Mouse (Mus musculus) hindbrain, embryonic 16.5 days (tissue): ENCODE measurements around the gene Zcchc9. TPM values are rescaled to one million over a fixed set of nuclear protein-coding genes. Genes with fewer than 3 reads are reported as not detected.

ENCODE experiments used
- ATAC-seq: fragments of 200-750 bp; cut with Nextera tagmentation; 2 replicates; pipeline ENCODE4 v1.8.0; 2017; ENCODE audit warnings: moderate TSS enrichment, moderate library complexity
- H3K27ac ChIP-seq: fragments of 300-500 bp; sonication (generic); 2 replicates; pipeline ENCODE4 v1.5.1; 2014; ENCODE audit warnings: low read depth, mild to moderate bottlenecking, control low read depth, low read length, moderate library complexity
- H3K27me3 ChIP-seq: fragments of 300-500 bp; sonication (generic); replicated peaks from 2 replicates; pipeline ENCODE4 v1.6.1; 2014; ENCODE audit warnings: low read length; ENCODE audit not compliant: control insufficient read depth, insufficient read depth
- H3K36me3 ChIP-seq: fragments of 300-500 bp; sonication (generic); 2 replicates; pipeline ENCODE4 v1.6.1; 2014; ENCODE audit warnings: mild to moderate bottlenecking, low read length, moderate library complexity, mixed read lengths; ENCODE audit not compliant: control insufficient read depth, insufficient read depth
- H3K4me1 ChIP-seq: fragments of 300-500 bp; sonication (generic); 2 replicates; pipeline ENCODE4 v1.6.1; 2014; ENCODE audit warnings: low read depth, low read length; ENCODE audit not compliant: control insufficient read depth, insufficient read depth
- H3K4me2 ChIP-seq: fragments of 300-500 bp; sonication (generic); 2 replicates; pipeline ENCODE4 v1.6.1; 2014; ENCODE audit warnings: mild to moderate bottlenecking, low read length, control low read depth, moderate library complexity
- H3K4me3 ChIP-seq: fragments of 300-500 bp; sonication (generic); 2 replicates; pipeline ENCODE4 v1.5.1; 2014; ENCODE audit warnings: mild to moderate bottlenecking, low read length, control low read depth, moderate library complexity
- H3K9ac ChIP-seq: fragments of 300-500 bp; sonication (generic); 2 replicates; pipeline ENCODE4 v1.6.1; 2014; ENCODE audit warnings: low read depth, mild to moderate bottlenecking, control low read depth, low read length, moderate library complexity
- H3K9me3 ChIP-seq: fragments of 300-500 bp; sonication (generic); 2 replicates; pipeline ENCODE4 v1.6.1; 2014; ENCODE audit warnings: mild to moderate bottlenecking, low read length, moderate library complexity; ENCODE audit not compliant: control insufficient read depth
- WGBS: fragments of 180-500 bp; shearing (Covaris S2); extraction: QIAGEN DNeasy Blood & Tissue Kit; methylation state at CpG from one replicate; pipeline ENCODE4 v1.1.7; 2014; 5-methylcytosine and 5-hydroxymethylcytosine counted together
- polyA plus RNA-seq: library from polyadenylated mRNA; unstranded; fragments of >200 nt; fragmentation: Nextera tagmentation; extraction: Ambion mirVana; gene quantifications from 2 replicates; pipeline ENCODE4 v1.2.1, GENCODE M21; 2015

The Zcchc9 gene
- polyA plus RNA-seq: 15.8 and 18.1 TPM in 2 replicates

DNA sequence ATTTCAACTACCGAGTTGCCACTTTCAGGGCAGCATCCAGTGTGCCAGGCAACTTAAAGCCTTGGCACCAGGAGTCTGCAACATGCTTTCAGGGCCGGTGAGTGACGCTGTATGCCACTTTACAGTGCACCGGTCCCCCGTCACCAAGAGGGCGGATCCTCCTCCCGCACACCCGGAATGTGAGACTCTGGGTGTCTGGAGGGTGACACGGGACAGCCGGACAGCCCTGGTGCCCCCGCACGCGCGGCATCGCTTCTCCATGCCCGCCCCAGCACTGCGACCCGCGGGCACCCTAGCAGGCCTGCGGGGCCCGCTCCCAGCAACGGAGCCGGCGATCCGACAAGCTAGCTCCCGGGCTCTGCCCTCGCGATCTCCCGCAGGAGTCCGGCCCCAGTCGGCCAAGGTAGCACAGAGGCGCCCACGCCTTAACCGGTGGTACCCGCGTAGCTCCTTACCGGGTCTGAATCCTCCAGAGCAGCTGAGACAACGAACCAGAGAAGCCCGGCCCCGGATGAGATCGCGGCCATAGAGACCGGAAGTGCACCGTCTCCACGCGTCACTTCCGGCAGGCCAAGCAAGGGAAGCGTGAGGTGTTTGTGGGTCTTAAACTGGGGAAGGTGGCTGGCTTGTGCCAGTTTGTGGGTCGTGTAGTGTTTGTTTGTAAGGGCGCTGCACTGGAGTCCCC, at the start of gene Zcchc9:
Gene Zcchc9 (minus strand): TSS at position 551 of the 685 bp plus-strand sequence.
- peaks cover 10% of the 10 kb centered on the region for H3K4me1 ChIP-seq
- H3K9me3 ChIP-seq: no peaks in the 10 kb centered on the region
- H3K27ac ChIP-seq: peak within 1 kb of the TSS; percentile 98
- H3K27me3 ChIP-seq: no peaks in the 10 kb centered on the region
- H3K36me3 ChIP-seq: peaks cover 15% of the 10 kb centered on the region
- under 1% methylated on average over 50 of the region's 50 CpGs for WGBS
- peak within 1 kb of the TSS; percentile 98 for H3K4me3 ChIP-seq
- peak within 1 kb of the TSS; percentile 100 for H3K9ac ChIP-seq
- H3K4me2 ChIP-seq: peak within 1 kb of the TSS; percentile 76
- ATAC-seq: peak; percentile 99

GRCm38 (mm10) chr13:91854412-91854811, 46.9 kb upstream of the Zcchc9 start:
- Histone ChIP-seq H3K27ac (no peak overlapping the region), H3K4me2 (no peak overlapping the region), H3K4me3 (no peak overlapping the region), H3K9me3 (no peaks in the 10 kb centered on the region), H3K36me3 (no peaks in the 10 kb centered on the region), H3K9ac (no peak overlapping the region), H3K27me3 (no peaks in the 10 kb centered on the region), H3K4me1 (no peaks in the 10 kb centered on the region)
- 67% methylated on average over 3 of the region's 3 CpGs for WGBS
- no peak for ATAC-seq

GRCm38 (mm10) chr13:91827876-91828275, 20.4 kb upstream of the Zcchc9 start:
- no peak for ATAC-seq
- Histone ChIP-seq H3K4me3 (no peak overlapping the region), H3K9ac (no peak overlapping the region), H3K27ac (no peak overlapping the region), H3K9me3 (no peaks in the 10 kb centered on the region), H3K4me1 (no peaks in the 10 kb centered on the region), H3K36me3 (no peaks in the 10 kb centered on the region), H3K4me2 (no peak overlapping the region), H3K27me3 (no peaks in the 10 kb centered on the region)

- no peak overlapping the region for H3K4me2 ChIP-seq
- no peak overlapping the region for H3K27ac ChIP-seq
- ATAC-seq: no peak
- no peaks in the 10 kb centered on the region for H3K36me3 ChIP-seq
- 81% methylated on average over 2 of the region's 2 CpGs for WGBS
- H3K4me3 ChIP-seq: no peak overlapping the region
- H3K4me1 ChIP-seq: no peaks in the 10 kb centered on the region
- no peak overlapping the region for H3K9ac ChIP-seq
- H3K9me3 ChIP-seq: no peaks in the 10 kb centered on the region
- no peaks in the 10 kb centered on the region for H3K27me3 ChIP-seq
These were observed 18.6 kb upstream of the Zcchc9 start for GRCm38 (mm10) chr13:91826066-91826465.

- H3K4me2 ChIP-seq: no peak overlapping the region
- H3K27me3 ChIP-seq: no peaks in the 10 kb centered on the region
- H3K36me3 ChIP-seq: no peaks in the 10 kb centered on the region
- no peak overlapping the region for H3K4me3 ChIP-seq
- no peaks in the 10 kb centered on the region for H3K9me3 ChIP-seq
- no peak overlapping the region for H3K27ac ChIP-seq
- H3K4me1 ChIP-seq: no peaks in the 10 kb centered on the region
- no peak overlapping the region for H3K9ac ChIP-seq
- ATAC-seq: no peak
- 52% methylated on average over 4 of the region's 4 CpGs for WGBS
These were observed 17.5 kb upstream of the Zcchc9 start for GRCm38 (mm10) chr13:91824845-91825550.

GRCm38 (mm10) chr13:91823735-91824134, 16.2 kb upstream of the Zcchc9 start:
- Histone ChIP-seq H3K4me3 (no peak overlapping the region), H3K27ac (no peak overlapping the region), H3K36me3 (no peaks in the 10 kb centered on the region), H3K27me3 (no peaks in the 10 kb centered on the region), H3K4me1 (no peaks in the 10 kb centered on the region), H3K9me3 (no peaks in the 10 kb centered on the region), H3K9ac (no peak overlapping the region), H3K4me2 (no peak overlapping the region)
- no peak for ATAC-seq
- WGBS: 75% methylated on average over 6 of the region's 6 CpGs

DNA sequence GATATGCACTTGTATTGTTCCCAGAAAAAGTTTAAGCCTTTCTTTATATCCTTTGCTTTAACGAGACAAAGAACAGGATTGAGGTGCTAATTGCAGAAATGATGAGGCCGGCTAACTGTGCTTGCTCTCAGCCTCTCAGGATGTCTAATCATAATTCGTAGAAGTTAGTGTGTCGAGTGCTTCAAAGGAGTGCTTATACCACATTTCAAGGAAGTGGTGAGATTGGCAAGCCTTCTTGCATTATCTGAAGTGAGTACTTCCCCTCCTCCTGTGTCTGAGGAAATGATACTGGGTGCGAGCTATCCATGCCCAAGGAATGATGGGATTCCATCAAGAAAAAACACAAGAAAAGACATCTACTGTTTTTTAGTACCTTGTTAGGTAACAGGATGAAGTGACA, 7.2 kb upstream of the Zcchc9 start:
- H3K36me3 ChIP-seq: no peaks in the 10 kb centered on the region
- 89% methylated on average over 5 of the region's 5 CpGs for WGBS
- H3K27ac ChIP-seq: no peak overlapping the region
- no peak overlapping the region for H3K4me3 ChIP-seq
- H3K27me3 ChIP-seq: no peaks in the 10 kb centered on the region
- peaks cover 6% of the 10 kb centered on the region; the same call in 1 of the 2 replicates for H3K9me3 ChIP-seq
- no peak for ATAC-seq
- H3K9ac ChIP-seq: no peak overlapping the region
- no peak overlapping the region for H3K4me2 ChIP-seq
- no peaks in the 10 kb centered on the region for H3K4me1 ChIP-seq

DNA sequence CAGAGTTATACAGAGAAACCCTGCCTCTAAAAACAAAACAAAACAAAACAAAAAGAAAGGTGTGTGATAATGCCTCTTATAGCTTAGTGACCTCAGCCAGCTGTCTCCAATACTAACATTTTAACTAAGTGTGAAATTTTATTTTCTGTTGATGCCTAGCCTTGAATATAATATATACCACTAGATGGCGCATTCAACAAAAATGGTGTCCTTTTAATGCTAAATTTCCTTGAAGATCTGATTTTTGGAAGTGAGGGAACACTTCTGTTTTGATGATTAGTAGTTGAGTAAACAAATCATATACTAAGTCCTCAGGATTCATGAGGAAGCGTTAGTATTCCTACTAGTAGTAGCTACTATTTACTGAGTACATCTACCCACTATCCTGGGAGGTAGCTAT, 2.0 kb upstream of the Zcchc9 start:
- ATAC-seq: no peak
- H3K4me2 ChIP-seq: no peak overlapping the region
- WGBS: 34% methylated on average over 2 of the region's 2 CpGs
- H3K9me3 ChIP-seq: peaks cover 6% of the 10 kb centered on the region; the same call in 1 of the 2 replicates
- no peaks in the 10 kb centered on the region for H3K27me3 ChIP-seq
- peaks cover 12% of the 10 kb centered on the region for H3K36me3 ChIP-seq
- no peak overlapping the region for H3K27ac ChIP-seq
- H3K9ac ChIP-seq: no peak overlapping the region
- H3K4me3 ChIP-seq: no peak overlapping the region
- H3K4me1 ChIP-seq: peaks cover 10% of the 10 kb centered on the region

DNA sequence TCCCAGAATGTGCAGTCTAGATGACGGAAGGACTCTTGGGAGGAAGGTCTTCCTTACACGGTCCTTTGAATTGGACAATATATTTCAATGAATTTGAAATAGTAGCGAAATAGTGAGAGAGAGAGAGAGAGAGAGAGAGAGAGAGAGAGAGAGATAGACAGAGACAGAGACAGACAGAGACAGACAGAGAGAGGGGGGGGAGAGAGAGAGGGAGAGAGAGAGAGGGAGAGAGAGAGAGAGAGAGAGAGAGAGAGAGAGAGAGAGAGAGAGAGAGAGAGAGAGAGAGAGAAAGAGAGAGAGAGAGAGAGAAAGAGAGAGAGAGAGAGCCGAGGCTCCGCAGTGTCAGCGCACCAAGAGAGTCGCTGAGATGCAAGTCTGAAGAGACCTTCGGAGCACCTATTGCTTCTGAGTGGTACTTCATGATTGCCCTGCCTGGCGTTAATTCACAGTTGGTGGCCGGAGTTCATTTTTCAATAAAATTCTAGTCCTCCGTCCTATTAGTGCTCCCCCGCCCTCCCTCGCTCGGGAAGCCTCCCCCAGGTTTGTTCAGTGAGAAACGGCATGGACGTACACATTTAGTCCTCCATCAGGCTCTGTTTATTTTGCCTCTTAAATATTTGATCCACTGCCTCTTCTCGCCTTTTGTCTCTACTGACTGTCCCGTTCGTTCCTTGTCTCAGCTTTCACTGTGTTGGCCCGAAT, 520 bp upstream of the Zcchc9 start:
- WGBS: 38% methylated on average over 20 of the region's 20 CpGs
- peak overlapping the region; percentile 76 for H3K4me2 ChIP-seq
- H3K9ac ChIP-seq: peak overlapping the region; percentile 100
- H3K4me3 ChIP-seq: peak overlapping the region; percentile 98
- H3K9me3 ChIP-seq: peaks cover 2% of the 10 kb centered on the region; the same call in 1 of the 2 replicates
- H3K27ac ChIP-seq: peak overlapping the region; percentile 98
- H3K4me1 ChIP-seq: peaks cover 10% of the 10 kb centered on the region
- peaks cover 15% of the 10 kb centered on the region for H3K36me3 ChIP-seq
- ATAC-seq: no peak
- no peaks in the 10 kb centered on the region for H3K27me3 ChIP-seq
